Mouse (Mus musculus) kidney, embryonic 15.5 days (tissue): ENCODE data around the gene Pum1. TPM values are rescaled to one million over a fixed set of nuclear protein-coding genes. Genes with fewer than 3 reads are reported as not detected.
"Not testable (repeated sequence)": the region's sequence is repeated elsewhere in the genome, so short reads cannot be mapped to it uniquely, and the experiment has no call there.

Experiments used
- ATAC-seq: fragments of 200-750 bp; cut with Nextera tagmentation; replicated peaks from 2 replicates; pipeline ENCODE4 v1.8.0; 2017; ENCODE audit warnings: moderate TSS enrichment; ENCODE audit not compliant: low FRiP score
- H3K27ac ChIP-seq: fragments of 300-500 bp; sonication (generic); 2 replicates; pipeline ENCODE4 v1.5.1; 2015; ENCODE audit warnings: mild to moderate bottlenecking, inconsistent platforms
- H3K27me3 ChIP-seq: fragments of 300-500 bp; sonication (generic); 2 replicates; pipeline ENCODE4 v1.6.1; 2015; ENCODE audit warnings: inconsistent platforms
- H3K36me3 ChIP-seq: fragments of 300-500 bp; sonication (generic); 2 replicates; pipeline ENCODE4 v1.6.1; 2015; ENCODE audit warnings: inconsistent platforms
- H3K4me1 ChIP-seq: fragments of 300-500 bp; sonication (generic); 2 replicates; pipeline ENCODE4 v1.6.1; 2015; ENCODE audit warnings: inconsistent platforms
- H3K4me2 ChIP-seq: fragments of 300-500 bp; sonication (generic); 2 replicates; pipeline ENCODE4 v1.6.1; 2015; ENCODE audit warnings: moderate library complexity, mild to moderate bottlenecking, inconsistent platforms
- H3K4me3 ChIP-seq: fragments of 300-500 bp; sonication (generic); replicated peaks from 2 replicates; pipeline ENCODE4 v1.5.1; 2015; ENCODE audit warnings: mild to moderate bottlenecking, inconsistent platforms
- H3K9ac ChIP-seq: fragments of 300-500 bp; sonication (generic); 2 replicates; pipeline ENCODE4 v1.6.1; 2015; ENCODE audit warnings: mild to moderate bottlenecking, inconsistent platforms
- H3K9me3 ChIP-seq: fragments of 300-500 bp; sonication (generic); replicated peaks from 2 replicates; pipeline ENCODE4 v1.6.1; 2016; ENCODE audit warnings: inconsistent platforms
- WGBS: fragments of 180-500 bp; shearing (Covaris S2); methylation state at CpG from one replicate; pipeline ENCODE4 v1.1.7; 2015; ENCODE audit warnings: mixed read lengths; 5-methylcytosine and 5-hydroxymethylcytosine counted together
- polyA plus RNA-seq: library from polyadenylated mRNA; unstranded; fragments of >200 nt; fragmentation: Nextera tagmentation; extraction: Ambion mirVana; gene quantifications from 2 replicates; pipeline ENCODE4 v1.2.1, GENCODE M21; 2015

Gene Pum1
- polyA plus RNA-seq, 1 experiment from 2014 or later = 101 TPM

GRCm38 (mm10) chr4:130657820-130658565 lies 5.1 kb upstream of the Pum1 start:
- no peak overlapping the region for H3K4me2 ChIP-seq
- H3K4me1 ChIP-seq = 0 out of 2 replicates have a peak, but pooled peaks cover 4% of the 10 kb centered on the region
- no peaks in the 10 kb centered on the region for H3K9me3 ChIP-seq
- no peaks in the 10 kb centered on the region for H3K27me3 ChIP-seq
- 39% methylated on average over 1 of the region's 1 CpGs for WGBS
- ATAC-seq = no peak
- no peaks in the 10 kb centered on the region for H3K36me3 ChIP-seq
- no peak overlapping the region for H3K4me3 ChIP-seq
- no peak overlapping the region for H3K27ac ChIP-seq
- no peak overlapping the region for H3K9ac ChIP-seq

GRCm38 (mm10) chr4:130659470-130659869 lies 3.7 kb upstream of the Pum1 start:
- no peak overlapping the region for H3K9ac ChIP-seq
- H3K4me2 ChIP-seq = no peak overlapping the region
- no peaks in the 10 kb centered on the region for H3K36me3 ChIP-seq
- WGBS = 84% methylated on average over 6 of the region's 6 CpGs
- no peaks in the 10 kb centered on the region for H3K9me3 ChIP-seq
- H3K4me1 ChIP-seq = 0 out of 2 replicates have a peak, but pooled peaks cover 4% of the 10 kb centered on the region
- no peak overlapping the region for H3K27ac ChIP-seq
- H3K27me3 ChIP-seq = no peaks in the 10 kb centered on the region
- no peak for ATAC-seq
- H3K4me3 ChIP-seq = no peak overlapping the region

GRCm38 (mm10) chr4:130660106-130660505 lies 3.0 kb upstream of the Pum1 start:
- Histone ChIP-seq H3K9ac (no peak overlapping the region), H3K4me3 (no peak overlapping the region), H3K36me3 (no peaks in the 10 kb centered on the region), H3K27me3 (no peaks in the 10 kb centered on the region), H3K4me2 (no peak overlapping the region), H3K27ac (no peak overlapping the region), H3K9me3 (no peaks in the 10 kb centered on the region), H3K4me1 (peaks cover 6% of the 10 kb centered on the region)
- ATAC-seq = no peak
- 69% methylated on average over 2 of the region's 2 CpGs for WGBS

GRCm38 (mm10) chr4:130661151-130661550 lies 2.0 kb upstream of the Pum1 start:
- peaks cover 16% of the 10 kb centered on the region for H3K4me1 ChIP-seq
- no peak overlapping the region for H3K4me3 ChIP-seq
- no peaks in the 10 kb centered on the region for H3K36me3 ChIP-seq
- H3K9ac ChIP-seq = no peak overlapping the region
- H3K27ac ChIP-seq = no peak overlapping the region
- H3K27me3 ChIP-seq = no peaks in the 10 kb centered on the region
- no peaks in the 10 kb centered on the region for H3K9me3 ChIP-seq
- H3K4me2 ChIP-seq = no peak overlapping the region
- 96% methylated on average over 3 of the region's 3 CpGs for WGBS
- ATAC-seq = no peak

GRCm38 (mm10) chr4:130662305-130662704 lies 816 bp upstream of the Pum1 start:
- not testable (repeated sequence) for ATAC-seq, H3K27me3 ChIP-seq, H3K9me3 ChIP-seq, H3K4me2 ChIP-seq, H3K36me3 ChIP-seq, H3K9ac ChIP-seq
- WGBS = 92% methylated on average over 1 of the region's 1 CpGs
- Histone ChIP-seq H3K4me1 (peaks cover 25% of the 10 kb centered on the region), H3K27ac (peak overlapping the region; percentile 98; the same call in 1 of the 2 replicates), H3K4me3 (peak overlapping the region; percentile 97)

GRCm38 (mm10) chr4:130663810-130664401 lies 785 bp downstream of the Pum1 start:
- peak overlapping the region; percentile 97 for H3K4me3 ChIP-seq
- peak; percentile 61 for ATAC-seq
- peak overlapping the region; percentile 97 for H3K9ac ChIP-seq
- peaks cover 2% of the 10 kb centered on the region; the same call in 1 of the 2 replicates for H3K36me3 ChIP-seq
- peak overlapping the region; percentile 68 for H3K4me2 ChIP-seq
- H3K4me1 ChIP-seq = peaks cover 38% of the 10 kb centered on the region
- 0% methylated on average over 22 of the region's 22 CpGs for WGBS
- peak overlapping the region; percentile 98 for H3K27ac ChIP-seq
- no peaks in the 10 kb centered on the region for H3K9me3 ChIP-seq
- H3K27me3 ChIP-seq = no peaks in the 10 kb centered on the region

GRCm38 (mm10) chr4:130664414-130665029 lies 1.4 kb downstream of the Pum1 start:
- Histone ChIP-seq H3K4me1 (peaks cover 41% of the 10 kb centered on the region), H3K9ac (peak overlapping the region; percentile 97), H3K27ac (peak overlapping the region; percentile 98), H3K27me3 (no peaks in the 10 kb centered on the region), H3K4me2 (peak overlapping the region; percentile 68), H3K36me3 (peaks cover 6% of the 10 kb centered on the region; the same call in 1 of the 2 replicates), H3K4me3 (peak overlapping the region; percentile 97), H3K9me3 (no peaks in the 10 kb centered on the region)
- 1% methylated on average over 7 of the region's 7 CpGs for WGBS
- no peak for ATAC-seq

GRCm38 (mm10) chr4:130665176-130665575 lies 2.1 kb downstream of the Pum1 start:
- Histone ChIP-seq H3K9ac (0 out of 2 replicates have a peak overlapping the region, but pooled peaks have one; percentile 97), H3K4me3 (peak overlapping the region; percentile 97), H3K9me3 (no peaks in the 10 kb centered on the region), H3K4me1 (peaks cover 41% of the 10 kb centered on the region), H3K36me3 (peaks cover 10% of the 10 kb centered on the region), H3K4me2 (peak overlapping the region; percentile 68), H3K27me3 (no peaks in the 10 kb centered on the region), H3K27ac (no peak overlapping the region)
- no peak for ATAC-seq
- WGBS = 3% methylated on average over 1 of the region's 1 CpGs

- 59% methylated on average over 2 of the region's 2 CpGs for WGBS
- ATAC-seq = no peak
- no peaks in the 10 kb centered on the region for H3K27me3 ChIP-seq
- no peak overlapping the region for H3K9ac ChIP-seq
- no peaks in the 10 kb centered on the region for H3K9me3 ChIP-seq
- no peak overlapping the region for H3K4me3 ChIP-seq
- 0 out of 2 replicates have a peak overlapping the region, but pooled peaks have one; percentile 18 for H3K27ac ChIP-seq
- H3K4me2 ChIP-seq = peak overlapping the region; percentile 37
- H3K4me1 ChIP-seq = peaks cover 44% of the 10 kb centered on the region
- peaks cover 35% of the 10 kb centered on the region for H3K36me3 ChIP-seq
Observed at GRCm38 (mm10) chr4:130667686-130668085, 4.6 kb downstream of the Pum1 start.

GRCm38 (mm10) chr4:130668541-130668940 lies 5.4 kb downstream of the Pum1 start:
- H3K4me2 ChIP-seq = peak overlapping the region; percentile 27; the same call in 1 of the 2 replicates
- peaks cover 42% of the 10 kb centered on the region for H3K4me1 ChIP-seq
- H3K27ac ChIP-seq = no peak overlapping the region
- no peaks in the 10 kb centered on the region for H3K27me3 ChIP-seq
- no peak for ATAC-seq
- no peak overlapping the region for H3K9ac ChIP-seq
- no peak overlapping the region for H3K4me3 ChIP-seq
- no peaks in the 10 kb centered on the region for H3K9me3 ChIP-seq
- 35% methylated on average over 2 of the region's 2 CpGs for WGBS
- peaks cover 44% of the 10 kb centered on the region for H3K36me3 ChIP-seq

GRCm38 (mm10) chr4:130668991-130669390 lies 5.9 kb downstream of the Pum1 start:
- ATAC-seq = no peak

GRCm38 (mm10) chr4:130670023-130670422 lies 6.9 kb downstream of the Pum1 start:
- not testable (repeated sequence) for H3K9ac ChIP-seq, H3K4me3 ChIP-seq, H3K4me2 ChIP-seq, H3K27ac ChIP-seq, H3K9me3 ChIP-seq, H3K27me3 ChIP-seq, ATAC-seq
- peaks cover 57% of the 10 kb centered on the region for H3K36me3 ChIP-seq
- 83% methylated on average over 5 of the region's 5 CpGs for WGBS
- H3K4me1 ChIP-seq = peaks cover 41% of the 10 kb centered on the region

More at GRCm38 (mm10) chr4:130668991-130669390, 5.9 kb downstream of the Pum1 start:
- Histone ChIP-seq H3K36me3 (peaks cover 48% of the 10 kb centered on the region), H3K4me3 (no peak overlapping the region; the same call in 1 of the 2 replicates), H3K4me2 (no peak overlapping the region), H3K27ac (no peak overlapping the region), H3K27me3 (no peaks in the 10 kb centered on the region), H3K9ac (no peak overlapping the region), H3K9me3 (no peaks in the 10 kb centered on the region), H3K4me1 (peaks cover 42% of the 10 kb centered on the region)
- WGBS = 46% methylated on average over 7 of the region's 7 CpGs
